Mouse (Mus musculus) liver, postnatal 0 days (tissue): ENCODE measurements around the gene Psmb6. TPM values are rescaled to one million over a fixed set of nuclear protein-coding genes. Genes with fewer than 3 reads are reported as not detected.

Experiments
- ATAC-seq: fragments of 200-750 bp; cut with Nextera tagmentation; 2 replicates; pipeline ENCODE4 v1.8.0; 2017; ENCODE audit warnings: mild to moderate bottlenecking, moderate library complexity
- DNase-seq: peaks from one replicate; pipeline ENCODE4 v3.0.0-alpha.2; 2016
- H3K27ac ChIP-seq: fragments of 300-500 bp; sonication (generic); 2 replicates; pipeline ENCODE4 v1.5.1; 2014; ENCODE audit warnings: antibody characterized with exemption, moderate library complexity, mild to moderate bottlenecking, low read depth
- H3K27me3 ChIP-seq: fragments of 300-500 bp; sonication (generic); 2 replicates; pipeline ENCODE4 v1.6.1; 2014; ENCODE audit warnings: low read length, control low read depth, mixed read lengths; ENCODE audit not compliant: insufficient read depth
- H3K36me3 ChIP-seq: fragments of 300-500 bp; sonication (generic); replicated peaks from 2 replicates; pipeline ENCODE4 v1.6.1; 2014; ENCODE audit warnings: mild to moderate bottlenecking, control low read depth, low read length, moderate library complexity, mixed read lengths; ENCODE audit not compliant: insufficient read depth
- H3K4me1 ChIP-seq: fragments of 300-500 bp; sonication (generic); 2 replicates; pipeline ENCODE4 v1.6.1; 2014; ENCODE audit warnings: antibody characterized with exemption, mild to moderate bottlenecking, control low read depth; ENCODE audit not compliant: insufficient read depth
- H3K4me2 ChIP-seq: fragments of 300-500 bp; sonication (generic); 2 replicates; pipeline ENCODE4 v1.6.1; 2014; ENCODE audit warnings: low read depth, mild to moderate bottlenecking, low read length, moderate library complexity, mixed read lengths
- H3K4me3 ChIP-seq: fragments of 300-500 bp; sonication (generic); 2 replicates; pipeline ENCODE4 v1.5.1; 2014; ENCODE audit warnings: low read depth, low read length
- H3K9ac ChIP-seq: fragments of 300-500 bp; sonication (generic); replicated peaks from 2 replicates; pipeline ENCODE4 v1.6.1; 2014; ENCODE audit warnings: mild to moderate bottlenecking, moderate library complexity
- H3K9me3 ChIP-seq: fragments of 300-500 bp; sonication (generic); 2 replicates; pipeline ENCODE4 v1.6.1; 2016; ENCODE audit warnings: mild to moderate bottlenecking, control low read depth, low read length, mixed read lengths
- CTCF ChIP-seq: sonication (generic); IDR thresholded peaks from 2 replicates; pipeline ENCODE4 v1.5.1; 2016; ENCODE audit warnings: antibody characterized with exemption, low read depth
- EP300 ChIP-seq: IDR thresholded peaks from 2 replicates; pipeline ENCODE4 v1.6.1; 2016; ENCODE audit warnings: antibody characterized with exemption, low read depth, mild to moderate bottlenecking
- WGBS: fragments of 180-500 bp; shearing (Covaris S2); extraction: QIAGEN DNeasy Blood & Tissue Kit; methylation state at CpG from one replicate; pipeline ENCODE4 v1.1.7; 2014; ENCODE audit not compliant: insufficient replicate concordance; 5-methylcytosine and 5-hydroxymethylcytosine counted together
- polyA plus RNA-seq: library from polyadenylated mRNA; unstranded; fragments of >200 nt; fragmentation: Nextera tagmentation; extraction: Ambion mirVana; gene quantifications from 2 replicates; pipeline ENCODE4 v1.2.1, GENCODE M21; 2015

The Psmb6 gene
- polyA plus RNA-seq, 1 experiment from 2014 or later, result 325 TPM

- no peaks in the 10 kb centered on the region for H3K27me3 ChIP-seq
- no peaks in the 10 kb centered on the region for H3K36me3 ChIP-seq
- H3K4me2 ChIP-seq, result no peak overlapping the region
- 76% methylated on average over 1 of the region's 1 CpGs for WGBS
- H3K4me1 ChIP-seq, result 0 out of 2 replicates have a peak, but pooled peaks cover 11% of the 10 kb centered on the region
- no peaks in the 10 kb centered on the region for H3K9me3 ChIP-seq
- no peak overlapping the region for H3K9ac ChIP-seq
- ATAC-seq (no peak), DNase-seq (no peak)
- no peak overlapping the region for H3K27ac ChIP-seq
- TF ChIP-seq EP300, result no peak
- no peak for TF ChIP-seq CTCF
- no peak overlapping the region for H3K4me3 ChIP-seq
Measured at GRCm38 (mm10) chr11:70500476-70500812, 24.7 kb upstream of the Psmb6 start.

- Histone ChIP-seq H3K27me3 (no peaks in the 10 kb centered on the region), H3K4me2 (no peak overlapping the region), H3K27ac (no peak overlapping the region), H3K4me3 (no peak overlapping the region), H3K4me1 (0 out of 2 replicates have a peak, but pooled peaks cover 11% of the 10 kb centered on the region), H3K36me3 (no peaks in the 10 kb centered on the region), H3K9ac (no peak overlapping the region), H3K9me3 (no peaks in the 10 kb centered on the region)
- DNase-seq (no peak), ATAC-seq (peak; percentile 55)
- 46% methylated on average over 3 of the region's 3 CpGs for WGBS
- TF ChIP-seq CTCF (no peak), EP300 (no peak)
Measured at GRCm38 (mm10) chr11:70502018-70502417, 23.1 kb upstream of the Psmb6 start.

GRCm38 (mm10) chr11:70504970-70505369 is 20.2 kb upstream of the Psmb6 start, which contains the start of gene Tm4sf5:
Gene Tm4sf5, plus strand, starts transcription at chr11:70505244.
- Histone ChIP-seq H3K9me3 (no peaks in the 10 kb centered on the region), H3K4me3 (no peak within 1 kb of the TSS), H3K9ac (no peak within 1 kb of the TSS), H3K36me3 (no peaks in the 10 kb centered on the region), H3K27me3 (no peaks in the 10 kb centered on the region), H3K27ac (no peak within 1 kb of the TSS), H3K4me1 (0 out of 2 replicates have a peak, but pooled peaks cover 11% of the 10 kb centered on the region), H3K4me2 (no peak within 1 kb of the TSS)
- 43% methylated on average over 9 of the region's 9 CpGs for WGBS
- ATAC-seq (no peak), DNase-seq (no peak)
- TF ChIP-seq EP300 (no peak), CTCF (no peak)

- no peaks in the 10 kb centered on the region for H3K27me3 ChIP-seq
- no peak overlapping the region; the same call in 1 of the 2 replicates for H3K4me2 ChIP-seq
Measured at GRCm38 (mm10) chr11:70506385-70506784, 18.8 kb upstream of the Psmb6 start.

GRCm38 (mm10) chr11:70506962-70507515 is 18.1 kb upstream of the Psmb6 start:
- Histone ChIP-seq H3K4me1 (0 out of 2 replicates have a peak, but pooled peaks cover 5% of the 10 kb centered on the region), H3K4me3 (no peak overlapping the region), H3K9me3 (no peaks in the 10 kb centered on the region), H3K27ac (no peak overlapping the region), H3K4me2 (no peak overlapping the region), H3K36me3 (no peaks in the 10 kb centered on the region), H3K27me3 (no peaks in the 10 kb centered on the region), H3K9ac (no peak overlapping the region)
- WGBS, result 66% methylated on average over 7 of the region's 7 CpGs
- ATAC-seq (no peak), DNase-seq (no peak)
- TF ChIP-seq EP300, result no peak
- no peak for TF ChIP-seq CTCF

More at GRCm38 (mm10) chr11:70506385-70506784, 18.8 kb upstream of the Psmb6 start:
- Histone ChIP-seq H3K4me3 (no peak overlapping the region), H3K9me3 (no peaks in the 10 kb centered on the region), H3K36me3 (no peaks in the 10 kb centered on the region), H3K9ac (no peak overlapping the region), H3K27ac (no peak overlapping the region), H3K4me1 (0 out of 2 replicates have a peak, but pooled peaks cover 9% of the 10 kb centered on the region)
- TF ChIP-seq CTCF (peak; percentile 82), EP300 (no peak)
- WGBS, result 16% methylated on average over 4 of the region's 4 CpGs
- ATAC-seq (0 out of 2 replicates have a peak, but pooled peaks have one; percentile 28), DNase-seq (peak; percentile 80)

- Histone ChIP-seq H3K9ac (no peak overlapping the region), H3K27me3 (no peaks in the 10 kb centered on the region), H3K4me2 (no peak overlapping the region), H3K9me3 (no peaks in the 10 kb centered on the region), H3K27ac (no peak overlapping the region), H3K36me3 (no peaks in the 10 kb centered on the region), H3K4me1 (no peaks in the 10 kb centered on the region), H3K4me3 (no peak overlapping the region)
- ATAC-seq, result no peak
- peak; percentile 70 for TF ChIP-seq CTCF
- TF ChIP-seq EP300, result no peak
- DNase-seq, result peak; percentile 45
- 8% methylated on average over 19 of the region's 19 CpGs for WGBS
Measured at GRCm38 (mm10) chr11:70509753-70510564, 15.2 kb upstream of the Psmb6 start.
